Mouse (Mus musculus) limb, embryonic 13.5 days (tissue): ENCODE data around the gene Hcn4. TPM values are rescaled to one million over a fixed set of nuclear protein-coding genes. Genes with fewer than 3 reads are reported as not detected.

Experiments used
- ATAC-seq: fragments of 200-750 bp; cut with Nextera tagmentation; 2 replicates; pipeline ENCODE4 v1.8.0; 2017; ENCODE audit warnings: low read depth, moderate number of reproducible peaks, moderate TSS enrichment; ENCODE audit not compliant: low FRiP score
- H3K27ac ChIP-seq: fragments of 300-500 bp; sonication (generic); 2 replicates; pipeline ENCODE4 v1.5.1; 2015; ENCODE audit warnings: inconsistent platforms, mild to moderate bottlenecking, moderate library complexity
- H3K27me3 ChIP-seq: fragments of 300-500 bp; sonication (generic); 2 replicates; pipeline ENCODE4 v1.6.1; 2015; ENCODE audit warnings: mild to moderate bottlenecking, inconsistent platforms
- H3K36me3 ChIP-seq: fragments of 300-500 bp; sonication (generic); 2 replicates; pipeline ENCODE4 v1.6.1; 2015; ENCODE audit warnings: inconsistent platforms, mild to moderate bottlenecking, moderate library complexity
- H3K4me1 ChIP-seq: fragments of 300-500 bp; sonication (generic); 2 replicates; pipeline ENCODE4 v1.6.1; 2015; ENCODE audit warnings: inconsistent platforms
- H3K4me2 ChIP-seq: fragments of 300-500 bp; sonication (generic); replicated peaks from 2 replicates; pipeline ENCODE4 v1.6.1; 2015; ENCODE audit warnings: inconsistent platforms, mild to moderate bottlenecking, moderate library complexity
- H3K4me3 ChIP-seq: fragments of 300-500 bp; sonication (generic); 2 replicates; pipeline ENCODE4 v1.5.1; 2015; ENCODE audit warnings: moderate library complexity, mild to moderate bottlenecking, inconsistent platforms
- H3K9ac ChIP-seq: fragments of 300-500 bp; sonication (generic); 2 replicates; pipeline ENCODE4 v1.6.1; 2015; ENCODE audit warnings: mild to moderate bottlenecking, inconsistent platforms
- H3K9me3 ChIP-seq: fragments of 300-500 bp; sonication (generic); 2 replicates; pipeline ENCODE4 v1.6.1; 2016; ENCODE audit warnings: inconsistent platforms
- WGBS: fragments of 180-500 bp; shearing (Covaris S2); methylation state at CpG from one replicate; pipeline ENCODE4 v1.1.7; 2015; 5-methylcytosine and 5-hydroxymethylcytosine counted together
- polyA plus RNA-seq: library from polyadenylated mRNA; unstranded; fragments of >200 nt; fragmentation: Nextera tagmentation; extraction: Ambion mirVana; gene quantifications from 2 replicates; pipeline ENCODE4 v1.2.1, GENCODE M21; 2015

Gene Hcn4
- 0.29 and 0.32 TPM in 2 replicates for polyA plus RNA-seq

GRCm38 (mm10) chr9:58823139-58823917 lies at the start of gene Hcn4:
Gene Hcn4 (plus strand): TSS chr9:58823412.
- no peak within 1 kb of the TSS; the same call in 1 of the 2 replicates for H3K27ac ChIP-seq
- no peaks in the 10 kb centered on the region for H3K36me3 ChIP-seq
- peak; percentile 7; the same call in 1 of the 2 replicates for ATAC-seq
- H3K9me3 ChIP-seq = no peaks in the 10 kb centered on the region
- WGBS = 1% methylated on average over 57 of the region's 95 CpGs
- peaks cover 78% of the 10 kb centered on the region for H3K27me3 ChIP-seq
- peak within 1 kb of the TSS; percentile 81 for H3K4me3 ChIP-seq
- H3K9ac ChIP-seq = peak within 1 kb of the TSS; percentile 74
- H3K4me1 ChIP-seq = peaks cover 20% of the 10 kb centered on the region
- peak within 1 kb of the TSS; percentile 100 for H3K4me2 ChIP-seq

DNA sequence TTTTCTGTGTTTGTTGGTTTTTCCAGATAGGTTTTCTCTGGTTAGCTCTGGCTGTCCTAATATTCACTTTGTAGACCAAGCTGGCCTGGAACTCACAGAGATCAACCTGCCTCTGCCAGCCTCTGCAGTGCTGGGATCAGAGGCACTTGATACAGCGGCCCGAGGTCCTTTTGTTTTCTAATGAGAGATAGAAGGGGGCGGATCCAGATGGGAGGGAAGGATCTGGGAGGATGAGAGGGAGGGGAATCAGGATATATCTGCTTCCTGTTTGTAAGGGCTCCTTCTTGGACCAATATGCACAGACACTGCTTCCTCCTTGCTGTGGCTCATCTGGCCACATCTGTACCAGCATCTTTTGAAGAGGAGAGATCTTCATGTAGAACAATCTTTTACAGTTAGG lies 48.5 kb upstream of the Hcn4 start:
- 64% methylated on average over 3 of the region's 3 CpGs for WGBS
- no peak overlapping the region for H3K9ac ChIP-seq
- no peak overlapping the region for H3K4me2 ChIP-seq
- H3K27me3 ChIP-seq = no peaks in the 10 kb centered on the region
- no peak overlapping the region for H3K27ac ChIP-seq
- ATAC-seq = no peak
- H3K36me3 ChIP-seq = no peaks in the 10 kb centered on the region
- peaks cover 5% of the 10 kb centered on the region; the same call in 1 of the 2 replicates for H3K4me1 ChIP-seq
- H3K4me3 ChIP-seq = no peak overlapping the region
- no peaks in the 10 kb centered on the region for H3K9me3 ChIP-seq

- H3K9ac ChIP-seq = no peak overlapping the region
- H3K4me3 ChIP-seq = no peak overlapping the region
- H3K9me3 ChIP-seq = no peaks in the 10 kb centered on the region
- H3K4me1 ChIP-seq = no peaks in the 10 kb centered on the region
- H3K4me2 ChIP-seq = no peak overlapping the region
- H3K36me3 ChIP-seq = no peaks in the 10 kb centered on the region
- H3K27me3 ChIP-seq = no peaks in the 10 kb centered on the region
- no peak overlapping the region for H3K27ac ChIP-seq
- WGBS = 9% methylated on average over 2 of the region's 2 CpGs
- no peak for ATAC-seq
These were observed 47.8 kb upstream of the Hcn4 start for GRCm38 (mm10) chr9:58775363-58775762.

DNA sequence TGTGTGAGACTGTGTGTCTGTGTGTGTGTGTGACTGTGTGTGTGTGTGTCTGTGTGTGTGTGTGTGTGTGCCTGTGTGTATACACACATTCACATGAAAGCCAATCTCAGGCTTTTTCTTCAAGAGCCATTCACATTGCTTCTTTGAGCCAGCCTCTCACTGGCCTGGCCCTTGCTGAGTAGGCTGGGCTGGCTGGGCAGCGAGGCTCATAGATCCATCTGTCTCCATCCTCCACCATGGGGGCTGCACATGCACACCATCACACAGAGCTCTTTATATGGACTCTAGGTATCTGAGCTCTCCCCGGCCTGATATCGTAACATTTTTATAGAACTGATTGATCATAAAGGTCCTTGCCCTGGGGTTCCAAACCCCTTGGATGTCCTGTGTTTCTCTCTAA lies 33.7 kb upstream of the Hcn4 start:
- H3K36me3 ChIP-seq = no peaks in the 10 kb centered on the region
- WGBS = 57% methylated on average over 3 of the region's 3 CpGs
- no peaks in the 10 kb centered on the region for H3K4me1 ChIP-seq
- no peak overlapping the region for H3K4me3 ChIP-seq
- no peak overlapping the region for H3K9ac ChIP-seq
- H3K4me2 ChIP-seq = no peak overlapping the region
- no peaks in the 10 kb centered on the region for H3K27me3 ChIP-seq
- no peak overlapping the region for H3K27ac ChIP-seq
- no peak for ATAC-seq
- H3K9me3 ChIP-seq = no peaks in the 10 kb centered on the region

- Histone ChIP-seq H3K27ac (no peak overlapping the region), H3K4me1 (no peaks in the 10 kb centered on the region), H3K27me3 (no peaks in the 10 kb centered on the region), H3K9ac (no peak overlapping the region), H3K36me3 (no peaks in the 10 kb centered on the region), H3K9me3 (no peaks in the 10 kb centered on the region), H3K4me3 (no peak overlapping the region), H3K4me2 (no peak overlapping the region)
- 82% methylated on average over 7 of the region's 7 CpGs for WGBS
- no peak for ATAC-seq
These were observed 25.1 kb upstream of the Hcn4 start for GRCm38 (mm10) chr9:58798155-58798554.

GRCm38 (mm10) chr9:58801441-58801840 lies 21.8 kb upstream of the Hcn4 start:
- WGBS = 71% methylated on average over 2 of the region's 2 CpGs

GRCm38 (mm10) chr9:58802294-58802693 lies 20.9 kb upstream of the Hcn4 start:
- Histone ChIP-seq H3K4me2 (no peak overlapping the region), H3K27ac (no peak overlapping the region), H3K36me3 (no peaks in the 10 kb centered on the region), H3K9me3 (no peaks in the 10 kb centered on the region), H3K4me1 (peaks cover 8% of the 10 kb centered on the region), H3K9ac (no peak overlapping the region), H3K27me3 (peaks cover 8% of the 10 kb centered on the region; the same call in 1 of the 2 replicates), H3K4me3 (no peak overlapping the region)
- 47% methylated on average over 4 of the region's 4 CpGs for WGBS
- ATAC-seq = no peak

More at GRCm38 (mm10) chr9:58801441-58801840, 21.8 kb upstream of the Hcn4 start:
- ATAC-seq = no peak
- H3K27ac ChIP-seq = no peak overlapping the region
- no peaks in the 10 kb centered on the region for H3K36me3 ChIP-seq
- H3K9ac ChIP-seq = no peak overlapping the region
- H3K4me3 ChIP-seq = no peak overlapping the region
- H3K4me1 ChIP-seq = peaks cover 8% of the 10 kb centered on the region
- H3K4me2 ChIP-seq = no peak overlapping the region
- H3K9me3 ChIP-seq = no peaks in the 10 kb centered on the region
- no peaks in the 10 kb centered on the region for H3K27me3 ChIP-seq

- no peak overlapping the region for H3K4me2 ChIP-seq
These were observed 20.4 kb upstream of the Hcn4 start for GRCm38 (mm10) chr9:58802802-58803201.

GRCm38 (mm10) chr9:58805601-58806318 lies 17.5 kb upstream of the Hcn4 start:
- peak overlapping the region; percentile 39; the same call in 1 of the 2 replicates for H3K9ac ChIP-seq
- H3K36me3 ChIP-seq = no peaks in the 10 kb centered on the region
- no peak overlapping the region for H3K27ac ChIP-seq
- 11% methylated on average over 15 of the region's 15 CpGs for WGBS
- peak overlapping the region; percentile 62 for H3K4me2 ChIP-seq
- H3K4me3 ChIP-seq = peak overlapping the region; percentile 29
- peaks cover 15% of the 10 kb centered on the region for H3K27me3 ChIP-seq
- ATAC-seq = peak; percentile 61; the same call in 1 of the 2 replicates
- peaks cover 8% of the 10 kb centered on the region for H3K4me1 ChIP-seq
- no peaks in the 10 kb centered on the region for H3K9me3 ChIP-seq

More at GRCm38 (mm10) chr9:58802802-58803201, 20.4 kb upstream of the Hcn4 start:
- H3K27ac ChIP-seq = no peak overlapping the region
- peaks cover 10% of the 10 kb centered on the region; the same call in 1 of the 2 replicates for H3K27me3 ChIP-seq
- 19% methylated on average over 5 of the region's 5 CpGs for WGBS
- no peak overlapping the region for H3K4me3 ChIP-seq
- H3K4me1 ChIP-seq = peaks cover 8% of the 10 kb centered on the region
- H3K36me3 ChIP-seq = no peaks in the 10 kb centered on the region
- no peak for ATAC-seq
- no peak overlapping the region for H3K9ac ChIP-seq
- no peaks in the 10 kb centered on the region for H3K9me3 ChIP-seq

- Histone ChIP-seq H3K27ac (no peak overlapping the region), H3K4me2 (no peak overlapping the region), H3K27me3 (peaks cover 26% of the 10 kb centered on the region), H3K4me1 (peaks cover 2% of the 10 kb centered on the region), H3K4me3 (no peak overlapping the region), H3K36me3 (no peaks in the 10 kb centered on the region), H3K9me3 (no peaks in the 10 kb centered on the region), H3K9ac (no peak overlapping the region)
- 23% methylated on average over 3 of the region's 3 CpGs for WGBS
- no peak; the same call in 1 of the 2 replicates for ATAC-seq
These were observed 12.0 kb upstream of the Hcn4 start for GRCm38 (mm10) chr9:58811171-58811570.

GRCm38 (mm10) chr9:58815552-58816260 lies 7.5 kb upstream of the Hcn4 start:
- Histone ChIP-seq H3K4me3 (no peak overlapping the region), H3K36me3 (no peaks in the 10 kb centered on the region), H3K9me3 (no peaks in the 10 kb centered on the region), H3K9ac (no peak overlapping the region), H3K4me1 (no peaks in the 10 kb centered on the region), H3K27me3 (peaks cover 53% of the 10 kb centered on the region), H3K27ac (no peak overlapping the region), H3K4me2 (no peak overlapping the region)
- WGBS = 51% methylated on average over 15 of the region's 15 CpGs
- ATAC-seq = no peak

DNA sequence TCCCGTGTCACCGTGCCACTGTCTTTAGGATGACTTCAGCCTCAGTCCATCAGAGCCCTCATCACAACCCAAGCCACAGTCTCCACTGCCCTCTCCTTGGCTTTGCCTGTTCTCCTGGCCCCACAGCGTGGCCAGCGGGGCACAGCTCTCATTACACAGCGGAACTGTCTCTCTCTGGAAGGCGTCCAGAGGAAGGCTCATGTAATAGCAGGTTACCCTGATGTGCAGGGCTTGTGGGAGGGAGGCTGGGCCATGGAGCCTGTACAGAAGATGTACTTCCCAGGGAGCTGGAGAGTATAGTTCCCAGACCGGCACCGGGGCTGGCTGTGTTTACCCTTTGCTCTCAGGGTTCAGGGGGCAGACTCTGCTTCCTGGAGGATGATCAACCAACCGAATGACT lies 6.8 kb upstream of the Hcn4 start:
- Histone ChIP-seq H3K9me3 (no peaks in the 10 kb centered on the region), H3K4me2 (no peak overlapping the region), H3K27ac (no peak overlapping the region), H3K36me3 (no peaks in the 10 kb centered on the region), H3K4me3 (no peak overlapping the region), H3K9ac (no peak overlapping the region), H3K27me3 (peaks cover 61% of the 10 kb centered on the region), H3K4me1 (no peaks in the 10 kb centered on the region)
- no peak for ATAC-seq
- WGBS = 58% methylated on average over 9 of the region's 9 CpGs
